Mouse (Mus musculus) midbrain, embryonic 12.5 days (tissue): ENCODE data around the gene Kif16b. TPM values are rescaled to one million over a fixed set of nuclear protein-coding genes. Genes with fewer than 3 reads are reported as not detected.

Experiments used
- polyA plus RNA-seq: library from polyadenylated mRNA; unstranded; fragments of >200 nt; fragmentation: Nextera tagmentation; extraction: Ambion mirVana; gene quantifications from 2 replicates; pipeline ENCODE4 v1.2.1, GENCODE M21; 2016

The Kif16b gene
- polyA plus RNA-seq, 1 experiment from 2014 or later, result 7.3 TPM

Other genes starting within 250 kb of the Kif16b start
- gene Snrpb2, start 161.5 kb upstream of the Kif16b start, polyA plus RNA-seq, result 101 and 102 TPM in 2 replicates
- 3.3 and 3.5 TPM in 2 replicates for gene Otor, start 176.9 kb upstream of the Kif16b start, polyA plus RNA-seq